Mouse (Mus musculus) embryonic facial prominence, embryonic 14.5 days (tissue): ENCODE data around the gene Hnrnpab. TPM values are rescaled to one million over a fixed set of nuclear protein-coding genes. Genes with fewer than 3 reads are reported as not detected.

Experiments used
- ATAC-seq: fragments of 200-750 bp; cut with Nextera tagmentation; 2 replicates; pipeline ENCODE4 v1.8.0; 2017; ENCODE audit warnings: low read depth, moderate number of reproducible peaks, moderate TSS enrichment
- DNase-seq: peaks from one replicate; pipeline ENCODE4 v3.0.0-alpha.2; 2015; ENCODE audit warnings: low spot score
- H3K27ac ChIP-seq: fragments of 300-500 bp; sonication (generic); replicated peaks from 2 replicates; pipeline ENCODE4 v1.5.1; 2014; ENCODE audit warnings: low read depth, mild to moderate bottlenecking, low read length, moderate library complexity
- H3K27me3 ChIP-seq: fragments of 300-500 bp; sonication (generic); replicated peaks from 2 replicates; pipeline ENCODE4 v1.6.1; 2014; ENCODE audit warnings: low read length; ENCODE audit not compliant: control insufficient read depth, insufficient read depth
- H3K36me3 ChIP-seq: fragments of 300-500 bp; sonication (generic); 2 replicates; pipeline ENCODE4 v1.6.1; 2014; ENCODE audit warnings: low read length, mixed read lengths; ENCODE audit not compliant: control insufficient read depth, insufficient read depth
- H3K4me1 ChIP-seq: fragments of 300-500 bp; sonication (generic); 2 replicates; pipeline ENCODE4 v1.6.1; 2014; ENCODE audit warnings: antibody characterized with exemption, low read length; ENCODE audit not compliant: control insufficient read depth, insufficient read depth
- H3K4me2 ChIP-seq: fragments of 300-500 bp; sonication (generic); 2 replicates; pipeline ENCODE4 v1.6.1; 2014; ENCODE audit warnings: low read depth, mild to moderate bottlenecking, low read length, moderate library complexity, mixed read lengths
- H3K4me3 ChIP-seq: fragments of 300-500 bp; sonication (generic); 2 replicates; pipeline ENCODE4 v1.5.1; 2014; ENCODE audit warnings: low read depth, mild to moderate bottlenecking, low read length
- H3K9ac ChIP-seq: fragments of 300-500 bp; sonication (generic); 2 replicates; pipeline ENCODE4 v1.6.1; 2014; ENCODE audit warnings: low read depth, mild to moderate bottlenecking, low read length, moderate library complexity, mixed read lengths
- H3K9me3 ChIP-seq: fragments of 300-500 bp; sonication (generic); 2 replicates; pipeline ENCODE4 v1.6.1; 2016; ENCODE audit warnings: low read length; ENCODE audit not compliant: control insufficient read depth
- WGBS: fragments of 180-500 bp; shearing (Covaris S2); extraction: QIAGEN DNeasy Blood & Tissue Kit; methylation state at CpG from one replicate; pipeline ENCODE4 v1.1.7; 2014; 5-methylcytosine and 5-hydroxymethylcytosine counted together
- polyA plus RNA-seq: library from polyadenylated mRNA; unstranded; fragments of >200 nt; fragmentation: Nextera tagmentation; extraction: Ambion mirVana; gene quantifications from 2 replicates; pipeline ENCODE4 v1.2.1, GENCODE M21; 2014

The Hnrnpab gene
- polyA plus RNA-seq, 1 experiment from 2014 or later: 433 TPM

GRCm38 (mm10) chr11:51555066-51555465 is 51.6 kb downstream of the Hnrnpab start:
- H3K4me3 ChIP-seq: 0 out of 2 replicates have a peak overlapping the region, but pooled peaks have one; percentile 20
- no peaks in the 10 kb centered on the region for H3K27me3 ChIP-seq
- ATAC-seq (no peak), DNase-seq (no peak)
- H3K4me2 ChIP-seq: peak overlapping the region; percentile 18; the same call in 1 of the 2 replicates
- no peaks in the 10 kb centered on the region for H3K36me3 ChIP-seq
- peaks cover 12% of the 10 kb centered on the region for H3K4me1 ChIP-seq
- no peak overlapping the region for H3K9ac ChIP-seq
- 46% methylated on average over 2 of the region's 2 CpGs for WGBS
- no peaks in the 10 kb centered on the region for H3K9me3 ChIP-seq
- no peak overlapping the region for H3K27ac ChIP-seq

GRCm38 (mm10) chr11:51554590-51554989 is 52.1 kb downstream of the Hnrnpab start:
- Histone ChIP-seq H3K9me3 (no peaks in the 10 kb centered on the region), H3K27ac (no peak overlapping the region), H3K27me3 (no peaks in the 10 kb centered on the region), H3K4me2 (peak overlapping the region; percentile 18; the same call in 1 of the 2 replicates), H3K9ac (no peak overlapping the region), H3K4me1 (peaks cover 12% of the 10 kb centered on the region), H3K36me3 (no peaks in the 10 kb centered on the region), H3K4me3 (peak overlapping the region; percentile 20)
- peak; percentile 29 for DNase-seq
- WGBS: 61% methylated on average over 7 of the region's 10 CpGs
- ATAC-seq: no peak

GRCm38 (mm10) chr11:51552091-51552490 is 54.6 kb downstream of the Hnrnpab start:
- Histone ChIP-seq H3K27ac (no peak overlapping the region), H3K4me3 (no peak overlapping the region), H3K4me1 (peaks cover 12% of the 10 kb centered on the region), H3K9ac (no peak overlapping the region), H3K4me2 (no peak overlapping the region), H3K36me3 (no peaks in the 10 kb centered on the region), H3K9me3 (no peaks in the 10 kb centered on the region), H3K27me3 (no peaks in the 10 kb centered on the region)
- WGBS: 70% methylated on average over 3 of the region's 3 CpGs
- no peak for DNase-seq
- ATAC-seq: no peak

- Histone ChIP-seq H3K4me2 (no peak overlapping the region), H3K9ac (no peak overlapping the region), H3K4me1 (peaks cover 12% of the 10 kb centered on the region), H3K36me3 (no peaks in the 10 kb centered on the region), H3K27ac (peak overlapping the region; percentile 2; the same call in 1 of the 2 replicates), H3K27me3 (no peaks in the 10 kb centered on the region), H3K9me3 (no peaks in the 10 kb centered on the region), H3K4me3 (no peak overlapping the region)
- DNase-seq: peak; percentile 79
- peak; percentile 47; the same call in 1 of the 2 replicates for ATAC-seq
- 40% methylated on average over 5 of the region's 5 CpGs for WGBS
Measured at GRCm38 (mm10) chr11:51551253-51551652, 55.4 kb downstream of the Hnrnpab start.

Other genes starting within 250 kb of the Hnrnpab start
- 15.2 and 17.4 TPM in 2 replicates for gene Phykpl, start 22.1 kb downstream of the Hnrnpab start, polyA plus RNA-seq
- 158 and 162 TPM in 2 replicates for gene Nhp2, start 12.9 kb upstream of the Hnrnpab start, polyA plus RNA-seq
- gene Rmnd5b, start 29.0 kb upstream of the Hnrnpab start, polyA plus RNA-seq: 44.2 and 50.4 TPM in 2 replicates
- 32.1 and 37.8 TPM in 2 replicates for gene N4bp3, start 44.0 kb upstream of the Hnrnpab start, polyA plus RNA-seq
- gene D930048N14Rik, start 44.1 kb upstream of the Hnrnpab start, polyA plus RNA-seq: 2.8 and 3.3 TPM in 2 replicates
- gene 0610009B22Rik, start 82.0 kb upstream of the Hnrnpab start, polyA plus RNA-seq: 77.5 and 82.9 TPM in 2 replicates
- gene Sec24a, start 156.8 kb upstream of the Hnrnpab start, polyA plus RNA-seq: 17.1 and 17.7 TPM in 2 replicates
- gene Sar1b, start 156.8 kb upstream of the Hnrnpab start, polyA plus RNA-seq: 112 and 113 TPM in 2 replicates